Mouse (Mus musculus): ENCODE results near the gene Wdr46. TPM values are rescaled to one million over a fixed set of nuclear protein-coding genes. Genes with fewer than 3 reads are reported as not detected.
A peak's percentile ranks its signal among the peaks of the same experiment; 100 is the strongest.

The Wdr46 gene
- polyA plus RNA-seq, 1 experiment = 20.5 TPM

GRCm38 (mm10) chr17:33908331-33909076 lies 32.0 kb upstream of the Wdr46 start:
- TF ChIP-seq POLR2A (IDR thresholded peaks at IDR 0.05; ENCODE audit: low read depth, low read length) = no peak
- no peak for TF ChIP-seq CTCF (IDR thresholded peaks at IDR 0.05; ENCODE audit: extremely low read depth, insufficient read depth, insufficient read length, insufficient replicate concordance)
- no peaks in the 10 kb centered on the region for H3K27me3 ChIP-seq (ENCODE audit: control insufficient read depth, insufficient read depth, low read length)
- 1% methylated on average over 44 of the region's 44 CpGs for WGBS

DNA sequence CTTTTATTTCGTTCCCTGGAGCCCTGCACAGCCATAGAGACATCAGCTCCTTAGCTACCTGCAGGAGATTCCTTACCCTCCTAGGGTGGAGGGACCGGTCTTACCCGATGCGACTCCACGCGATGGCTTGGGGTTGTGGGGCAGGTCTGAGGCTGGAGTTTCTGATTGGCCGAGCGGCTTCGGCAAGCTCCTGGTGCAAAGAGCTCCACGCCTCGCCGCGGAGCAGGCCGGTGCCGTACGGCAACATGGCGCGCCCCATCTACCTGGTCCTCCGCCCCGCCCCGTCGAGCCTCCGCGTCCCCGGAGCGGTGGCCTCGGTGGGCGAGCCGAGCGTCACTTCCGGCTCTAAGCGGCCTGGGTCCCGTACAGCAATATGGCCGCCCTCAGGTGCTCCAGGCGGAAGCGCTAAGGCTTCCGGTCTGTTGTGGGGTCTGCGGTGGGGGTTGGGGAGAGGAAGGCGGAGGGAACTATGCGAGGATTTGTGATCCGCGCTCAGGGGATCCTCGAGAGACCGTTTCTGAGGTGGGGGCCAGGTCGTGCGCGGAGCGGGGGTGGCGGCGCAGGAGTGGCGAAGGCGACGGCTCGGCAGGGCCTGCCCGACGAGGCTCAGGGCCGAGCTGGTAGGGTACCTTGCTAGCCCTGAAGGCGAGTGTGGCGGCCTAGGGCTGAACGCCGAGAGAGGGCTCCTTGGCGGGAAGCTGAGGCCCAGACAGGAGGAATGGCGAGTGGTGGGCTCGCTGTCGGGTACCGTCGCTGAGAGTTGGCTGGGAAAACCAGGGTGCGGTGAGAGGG lies 31.2 kb upstream of the Wdr46 start, which contains the start of gene Daxx:
Gene Daxx, plus strand, starts transcription at position 338 of the 792 bp plus-strand sequence.
- peak within 1 kb of the TSS; percentile 92 for H3K27ac ChIP-seq (ENCODE audit: insufficient read depth, low read length)
- TF ChIP-seq CTCF (IDR thresholded peaks at IDR 0.05; ENCODE audit: extremely low read depth, insufficient read depth, insufficient read length, insufficient replicate concordance) (no peak), POLR2A (IDR thresholded peaks at IDR 0.05; ENCODE audit: low read depth, low read length) (peak; percentile 58)
- H3K4me1 ChIP-seq (ENCODE audit: control insufficient read depth, insufficient read depth, insufficient read length) = no peaks in the 10 kb centered on the region; the same call in 1 of the 2 replicates
- peaks cover 27% of the 10 kb centered on the region for H3K36me3 ChIP-seq (ENCODE audit: control insufficient read depth, insufficient read depth, low read length)
- no peaks in the 10 kb centered on the region for H3K27me3 ChIP-seq (ENCODE audit: control insufficient read depth, insufficient read depth, low read length)
- H3K4me3 ChIP-seq (ENCODE audit: extremely low read depth, insufficient read depth, insufficient read length) = peak within 1 kb of the TSS; percentile 76
- peak; percentile 95 to 99 for DNase-seq (ENCODE audit: low read depth in 1 of 2, low spot score in 2 of 2)
- under 1% methylated on average over 68 of the region's 68 CpGs for WGBS

More at GRCm38 (mm10) chr17:33908331-33909076, 32.0 kb upstream of the Wdr46 start:
- H3K4me3 ChIP-seq (ENCODE audit: extremely low read depth, insufficient read depth, insufficient read length) = peak overlapping the region; percentile 69
- H3K36me3 ChIP-seq (ENCODE audit: control insufficient read depth, insufficient read depth, low read length) = peaks cover 21% of the 10 kb centered on the region
- peak in 1 of 2 experiments; percentile 47 for DNase-seq (ENCODE audit: low read depth in 1 of 2, low spot score in 2 of 2)
- H3K27ac ChIP-seq (ENCODE audit: insufficient read depth, low read length) = peak overlapping the region; percentile 79
- peaks cover 3% of the 10 kb centered on the region; the same call in 1 of the 2 replicates for H3K4me1 ChIP-seq (ENCODE audit: control insufficient read depth, insufficient read depth, insufficient read length)

- peaks cover 27% of the 10 kb centered on the region for H3K36me3 ChIP-seq (ENCODE audit: control insufficient read depth, insufficient read depth, low read length)
- WGBS = under 1% methylated on average over 14 of the region's 14 CpGs
- H3K4me3 ChIP-seq (ENCODE audit: extremely low read depth, insufficient read depth, insufficient read length) = peak overlapping the region; percentile 76
- no peaks in the 10 kb centered on the region for H3K27me3 ChIP-seq (ENCODE audit: control insufficient read depth, insufficient read depth, low read length)
- TF ChIP-seq POLR2A (IDR thresholded peaks at IDR 0.05; ENCODE audit: low read depth, low read length) (no peak), CTCF (IDR thresholded peaks at IDR 0.05; ENCODE audit: extremely low read depth, insufficient read depth, insufficient read length, insufficient replicate concordance) (no peak)
- peak overlapping the region; percentile 92 for H3K27ac ChIP-seq (ENCODE audit: insufficient read depth, low read length)
- H3K4me1 ChIP-seq (ENCODE audit: control insufficient read depth, insufficient read depth, insufficient read length) = no peaks in the 10 kb centered on the region; the same call in 1 of the 2 replicates
- no peak for DNase-seq (ENCODE audit: low read depth in 1 of 2, low spot score in 2 of 2)
These were observed 30.6 kb upstream of the Wdr46 start for GRCm38 (mm10) chr17:33909869-33910250.

DNA sequence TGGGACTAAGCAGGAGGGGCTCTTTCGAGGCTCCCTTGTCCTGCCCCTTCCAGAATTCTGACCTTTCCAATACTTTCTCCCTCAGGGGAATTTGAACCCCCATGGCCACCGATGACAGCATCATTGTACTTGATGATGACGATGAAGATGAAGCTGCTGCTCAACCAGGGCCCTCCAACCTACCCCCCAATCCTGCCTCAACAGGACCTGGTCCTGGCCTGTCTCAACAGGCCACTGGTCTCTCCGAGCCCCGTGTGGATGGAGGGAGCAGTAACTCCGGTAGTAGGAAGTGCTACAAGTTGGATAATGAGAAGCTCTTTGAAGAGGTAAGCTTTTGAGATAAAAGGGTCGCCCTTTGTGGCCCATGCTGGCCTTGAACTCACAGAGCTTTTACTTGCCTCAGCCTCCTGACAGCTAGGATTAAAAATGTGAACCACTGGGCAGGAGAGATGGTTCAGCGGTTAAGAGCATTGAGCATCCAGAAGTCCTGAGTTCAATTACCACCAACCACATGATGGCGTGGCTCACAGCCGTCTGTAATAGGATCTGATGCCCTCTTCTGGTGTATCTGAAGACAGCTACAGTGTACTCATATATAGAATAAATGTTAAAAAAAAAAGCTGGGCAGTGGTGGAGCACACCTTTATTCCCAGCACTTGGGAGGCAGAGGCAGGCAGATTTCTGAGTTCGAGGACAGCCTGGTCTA lies 30.0 kb upstream of the Wdr46 start:
- DNase-seq (ENCODE audit: low read depth in 1 of 2, low spot score in 2 of 2) = no peak
- peaks cover 28% of the 10 kb centered on the region for H3K36me3 ChIP-seq (ENCODE audit: control insufficient read depth, insufficient read depth, low read length)
- peaks cover 2% of the 10 kb centered on the region; the same call in 1 of the 2 replicates for H3K4me1 ChIP-seq (ENCODE audit: control insufficient read depth, insufficient read depth, insufficient read length)
- TF ChIP-seq CTCF (IDR thresholded peaks at IDR 0.05; ENCODE audit: extremely low read depth, insufficient read depth, insufficient read length, insufficient replicate concordance) (no peak), POLR2A (IDR thresholded peaks at IDR 0.05; ENCODE audit: low read depth, low read length) (no peak)
- no peaks in the 10 kb centered on the region for H3K27me3 ChIP-seq (ENCODE audit: control insufficient read depth, insufficient read depth, low read length)
- peak overlapping the region; percentile 92 for H3K27ac ChIP-seq (ENCODE audit: insufficient read depth, low read length)
- peak overlapping the region; percentile 76 for H3K4me3 ChIP-seq (ENCODE audit: extremely low read depth, insufficient read depth, insufficient read length)
- 41% methylated on average over 11 of the region's 11 CpGs for WGBS

- Histone ChIP-seq H3K36me3 (ENCODE audit: control insufficient read depth, insufficient read depth, low read length) (peaks cover 28% of the 10 kb centered on the region), H3K4me3 (ENCODE audit: extremely low read depth, insufficient read depth, insufficient read length) (no peak overlapping the region), H3K27ac (ENCODE audit: insufficient read depth, low read length) (no peak overlapping the region), H3K4me1 (ENCODE audit: control insufficient read depth, insufficient read depth, insufficient read length) (peaks cover 2% of the 10 kb centered on the region; the same call in 1 of the 2 replicates), H3K27me3 (ENCODE audit: control insufficient read depth, insufficient read depth, low read length) (no peaks in the 10 kb centered on the region)
- WGBS = 95% methylated on average over 31 of the region's 31 CpGs
- TF ChIP-seq POLR2A (IDR thresholded peaks at IDR 0.05; ENCODE audit: low read depth, low read length) (no peak), CTCF (IDR thresholded peaks at IDR 0.05; ENCODE audit: extremely low read depth, insufficient read depth, insufficient read length, insufficient replicate concordance) (no peak)
- DNase-seq (ENCODE audit: low read depth in 1 of 2, low spot score in 2 of 2) = no peak
These were observed 29.2 kb upstream of the Wdr46 start for GRCm38 (mm10) chr17:33911052-33911812.
